Mouse (Mus musculus): Measurements from ENCODE around the gene Cldn15. TPM values are rescaled to one million over a fixed set of nuclear protein-coding genes. Genes with fewer than 3 reads are reported as not detected.

Gene Cldn15
- polyA plus RNA-seq, 1 experiment: 0.53 TPM

DNA sequence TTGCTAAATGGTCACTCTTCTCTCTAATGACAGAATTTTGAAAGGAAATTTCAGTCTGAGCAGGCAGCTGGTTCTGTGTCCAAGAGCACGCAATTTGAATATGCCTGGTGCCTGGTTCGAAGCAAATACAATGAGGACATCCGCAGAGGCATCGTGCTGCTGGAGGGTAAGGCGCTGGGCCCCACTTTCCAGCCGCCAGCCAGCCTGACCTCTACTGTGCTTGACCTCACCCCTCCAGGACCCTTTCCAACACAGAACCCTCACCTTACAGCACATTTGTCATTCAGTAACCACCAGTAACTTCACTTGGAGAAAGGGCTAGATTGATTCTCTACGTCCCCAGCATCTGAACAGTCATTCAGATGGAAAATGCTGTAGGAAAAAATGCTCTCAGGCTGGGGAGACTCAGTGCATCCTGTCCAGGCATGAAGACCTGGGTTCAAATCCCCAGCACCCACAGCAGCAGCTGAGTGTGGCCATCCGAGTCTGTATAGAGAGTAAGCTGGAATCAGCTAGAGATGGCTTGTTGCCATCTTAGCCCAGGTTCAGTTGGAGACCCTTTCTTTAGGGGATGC lies 3.4 kb upstream of the Cldn15 start:
- no peak for TF ChIP-seq CTCF (IDR thresholded peaks at IDR 0.05; ENCODE audit: borderline replicate concordance, extremely low read depth, insufficient read depth, insufficient read length)
- DNase-seq (ENCODE audit: low read depth): no peak

DNA sequence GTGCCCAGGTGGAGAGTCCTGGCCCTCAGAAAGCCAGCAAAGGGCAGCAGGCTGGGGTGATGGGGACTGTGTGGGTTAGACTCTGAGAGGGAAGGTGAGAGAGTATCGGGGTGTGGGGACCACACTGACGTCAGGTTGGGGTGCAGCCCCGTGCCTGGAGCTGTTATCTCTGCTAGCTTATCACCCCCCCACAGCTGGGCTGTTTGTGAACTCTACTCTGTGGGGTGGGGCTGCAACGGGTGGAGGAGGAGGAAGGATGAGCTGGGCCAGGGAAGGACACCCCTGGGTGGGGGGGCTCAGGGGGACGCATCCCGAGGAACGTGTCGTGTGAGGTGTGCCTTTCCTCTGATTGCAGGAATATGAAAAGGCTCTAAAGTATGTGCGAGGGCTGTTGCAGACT lies 1.2 kb upstream of the Cldn15 start:
- DNase-seq (ENCODE audit: low read depth): no peak
- no peak for TF ChIP-seq CTCF (IDR thresholded peaks at IDR 0.05; ENCODE audit: borderline replicate concordance, extremely low read depth, insufficient read depth, insufficient read length)

DNA sequence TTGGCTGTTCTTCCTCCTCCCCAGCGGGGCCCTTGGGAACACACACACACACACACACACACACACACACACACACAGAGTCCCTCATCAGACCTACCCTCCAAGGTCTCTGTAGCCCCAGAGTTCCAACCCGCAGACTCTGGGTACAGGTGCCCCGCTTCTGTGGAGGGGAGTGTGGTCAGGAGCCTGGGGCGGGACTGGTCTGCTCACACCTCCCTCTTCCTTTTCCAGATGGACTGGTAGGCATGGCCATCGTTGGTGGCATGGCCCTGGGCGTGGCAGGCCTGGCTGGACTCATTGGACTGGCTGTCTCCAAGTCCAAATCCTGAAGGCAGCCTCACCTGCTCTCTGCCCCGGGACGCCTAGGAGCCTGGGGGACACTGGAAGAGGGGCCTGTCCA lies 730 bp upstream of the Cldn15 start:
- TF ChIP-seq CTCF (IDR thresholded peaks at IDR 0.05; ENCODE audit: borderline replicate concordance, extremely low read depth, insufficient read depth, insufficient read length): no peak
- no peak for TF ChIP-seq POLR2A (IDR thresholded peaks at IDR 0.05; ENCODE audit: borderline replicate concordance, extremely low read depth, insufficient read depth, insufficient read length, poor library complexity, severe bottlenecking)
- DNase-seq (ENCODE audit: low read depth): no peak

DNA sequence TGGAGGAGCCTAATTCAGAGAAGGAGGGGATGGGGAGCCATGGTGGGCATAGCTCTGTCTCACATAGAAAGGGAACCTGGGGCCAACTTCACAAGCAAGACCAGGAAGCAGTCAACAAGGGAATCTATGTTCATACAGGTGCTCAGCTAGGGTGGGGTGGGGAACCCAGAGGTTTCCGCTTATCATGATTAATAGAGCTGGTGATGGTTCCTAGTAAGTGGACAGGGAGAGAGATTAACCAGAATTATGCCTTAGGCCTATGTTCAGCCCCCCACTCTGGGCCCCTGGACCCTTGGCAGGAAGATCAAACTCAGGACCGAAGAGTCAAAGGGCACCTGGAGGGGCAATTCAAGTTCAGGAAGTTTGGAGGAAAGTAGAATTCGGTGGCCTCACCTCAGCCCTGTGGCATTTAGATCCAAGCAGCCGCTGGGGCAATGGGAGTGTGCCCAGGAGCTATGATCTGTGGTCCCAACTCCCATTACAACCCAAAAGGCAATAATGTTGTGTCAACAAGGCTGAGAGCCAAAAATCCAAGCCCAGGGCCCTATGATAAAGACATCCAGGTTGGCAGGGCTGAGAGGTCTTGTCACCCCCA lies 542 bp downstream of the Cldn15 start:
- no peak for DNase-seq (ENCODE audit: low read depth)
- TF ChIP-seq CTCF (IDR thresholded peaks at IDR 0.05; ENCODE audit: borderline replicate concordance, extremely low read depth, insufficient read depth, insufficient read length) (no peak), POLR2A (IDR thresholded peaks at IDR 0.05; ENCODE audit: borderline replicate concordance, extremely low read depth, insufficient read depth, insufficient read length, poor library complexity, severe bottlenecking) (no peak)

DNA sequence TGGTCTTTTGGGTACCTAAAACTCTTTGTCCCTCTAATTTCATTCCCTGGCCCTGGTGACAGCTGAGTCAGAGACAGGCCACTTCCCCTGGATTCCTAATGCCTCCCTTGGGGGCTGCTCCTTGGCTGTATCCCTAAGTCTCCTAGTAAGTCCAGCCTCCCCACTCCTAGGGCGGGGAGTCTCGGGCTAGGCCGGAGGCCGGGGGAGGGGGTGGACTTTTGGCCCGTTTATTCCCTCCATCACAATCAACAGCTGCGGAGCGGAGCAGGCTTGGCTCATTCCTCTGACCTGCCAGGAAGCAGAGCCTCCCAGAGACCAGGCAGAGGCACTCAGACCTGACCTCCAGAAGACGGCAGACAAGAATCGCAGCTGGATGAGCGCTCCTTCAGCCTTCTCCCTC lies 1.2 kb downstream of the Cldn15 start:
- no peak for TF ChIP-seq CTCF (IDR thresholded peaks at IDR 0.05; ENCODE audit: borderline replicate concordance, extremely low read depth, insufficient read depth, insufficient read length)
- TF ChIP-seq POLR2A (IDR thresholded peaks at IDR 0.05; ENCODE audit: borderline replicate concordance, extremely low read depth, insufficient read depth, insufficient read length, poor library complexity, severe bottlenecking): no peak
- DNase-seq (ENCODE audit: low read depth): no peak

DNA sequence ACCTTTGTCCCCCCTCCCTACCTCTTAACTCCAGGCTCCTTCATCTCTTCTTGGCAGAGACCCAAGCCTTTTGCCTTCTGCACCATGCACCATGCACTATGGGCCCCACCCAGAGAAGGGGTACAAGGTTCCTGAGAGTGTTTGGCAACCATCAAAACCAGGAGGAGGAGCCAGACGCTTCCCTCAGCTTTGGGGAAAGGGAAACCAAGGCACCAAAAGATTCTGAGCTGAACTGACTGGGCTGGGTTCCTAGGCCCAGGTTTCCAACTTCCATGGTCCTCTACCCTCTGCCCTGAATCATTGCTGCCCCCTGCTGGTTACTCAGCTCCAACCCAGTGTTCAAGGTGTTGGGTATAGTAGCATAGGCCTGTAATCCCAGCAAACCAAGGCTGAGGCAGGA lies 4.3 kb downstream of the Cldn15 start:
- no peak for TF ChIP-seq POLR2A (IDR thresholded peaks at IDR 0.05; ENCODE audit: borderline replicate concordance, extremely low read depth, insufficient read depth, insufficient read length, poor library complexity, severe bottlenecking)
- peak; percentile 62 for TF ChIP-seq CTCF (IDR thresholded peaks at IDR 0.05; ENCODE audit: borderline replicate concordance, extremely low read depth, insufficient read depth, insufficient read length)
- peak; percentile 40 for DNase-seq (ENCODE audit: low read depth)

DNA sequence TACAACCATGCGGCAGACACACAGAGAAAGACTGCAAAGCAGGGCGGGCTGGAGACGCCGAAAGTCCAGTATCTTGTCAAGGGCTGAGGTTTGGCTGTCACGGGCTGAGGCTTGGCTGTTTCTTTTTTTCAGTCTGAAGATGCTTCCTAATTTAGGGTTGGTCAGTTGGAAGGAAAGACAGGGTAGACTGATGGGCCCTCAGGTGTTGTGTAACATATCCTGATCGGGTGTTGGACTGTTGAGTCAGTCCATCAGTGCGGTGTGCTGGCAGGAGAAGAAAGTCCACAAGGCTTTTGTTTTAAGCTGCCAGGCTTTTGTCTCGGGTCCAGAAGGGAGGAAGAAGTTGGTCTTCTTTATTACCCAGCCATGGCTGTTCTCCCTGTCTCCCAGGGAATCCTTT lies 7.3 kb downstream of the Cldn15 start:
- TF ChIP-seq POLR2A (IDR thresholded peaks at IDR 0.05; ENCODE audit: borderline replicate concordance, extremely low read depth, insufficient read depth, insufficient read length, poor library complexity, severe bottlenecking) (no peak), CTCF (IDR thresholded peaks at IDR 0.05; ENCODE audit: borderline replicate concordance, extremely low read depth, insufficient read depth, insufficient read length) (no peak)
- no peak for DNase-seq (ENCODE audit: low read depth)

DNA sequence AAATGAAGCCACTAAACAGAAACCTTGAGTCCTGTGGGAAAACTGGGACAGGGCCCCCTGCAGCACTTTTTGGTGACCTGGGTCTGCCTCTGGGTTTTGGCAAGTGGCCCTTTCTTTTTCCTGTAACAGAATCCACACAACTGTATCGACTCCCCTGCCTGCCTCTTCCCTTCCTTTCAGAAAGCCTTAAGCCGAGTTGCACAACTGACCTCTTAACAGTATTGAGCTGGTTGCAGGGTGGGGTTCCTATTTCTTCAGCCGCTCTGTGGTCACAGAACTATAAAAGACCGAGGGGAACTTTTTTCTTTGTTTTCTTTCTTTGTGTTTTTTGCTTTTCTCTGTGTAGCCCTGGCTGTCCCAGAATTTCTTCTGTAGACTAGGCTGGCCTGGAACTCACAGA lies 11.4 kb downstream of the Cldn15 start:
- no peak for DNase-seq (ENCODE audit: low read depth)

DNA sequence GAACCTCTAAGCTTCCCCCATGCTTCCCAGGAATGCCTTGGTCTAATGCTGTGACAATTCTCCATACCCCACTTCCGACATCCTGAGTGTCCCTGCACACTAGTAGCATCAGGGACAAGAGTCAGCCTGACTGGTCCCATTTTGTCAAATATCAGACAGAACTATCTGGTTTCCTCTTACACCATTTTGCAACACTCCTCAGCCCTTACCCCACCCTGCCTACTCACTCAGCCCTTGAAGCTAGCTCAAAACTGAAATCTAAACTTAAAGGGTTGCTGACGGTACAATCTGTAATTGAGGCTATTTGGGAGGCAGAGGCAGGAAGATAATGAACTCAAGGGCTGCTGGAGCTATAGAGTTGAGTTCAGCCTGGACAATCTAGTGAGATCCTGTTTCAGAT lies 13.3 kb downstream of the Cldn15 start:
- no peak for DNase-seq (ENCODE audit: low read depth)
- no peak for TF ChIP-seq POLR2A (IDR thresholded peaks at IDR 0.05; ENCODE audit: borderline replicate concordance, extremely low read depth, insufficient read depth, insufficient read length, poor library complexity, severe bottlenecking)
- no peak for TF ChIP-seq CTCF (IDR thresholded peaks at IDR 0.05; ENCODE audit: borderline replicate concordance, extremely low read depth, insufficient read depth, insufficient read length)

More for the DNA sequence above, 11.4 kb downstream of the Cldn15 start:
- TF ChIP-seq POLR2A (IDR thresholded peaks at IDR 0.05; ENCODE audit: borderline replicate concordance, extremely low read depth, insufficient read depth, insufficient read length, poor library complexity, severe bottlenecking) (no peak), CTCF (IDR thresholded peaks at IDR 0.05; ENCODE audit: borderline replicate concordance, extremely low read depth, insufficient read depth, insufficient read length) (no peak)

DNA sequence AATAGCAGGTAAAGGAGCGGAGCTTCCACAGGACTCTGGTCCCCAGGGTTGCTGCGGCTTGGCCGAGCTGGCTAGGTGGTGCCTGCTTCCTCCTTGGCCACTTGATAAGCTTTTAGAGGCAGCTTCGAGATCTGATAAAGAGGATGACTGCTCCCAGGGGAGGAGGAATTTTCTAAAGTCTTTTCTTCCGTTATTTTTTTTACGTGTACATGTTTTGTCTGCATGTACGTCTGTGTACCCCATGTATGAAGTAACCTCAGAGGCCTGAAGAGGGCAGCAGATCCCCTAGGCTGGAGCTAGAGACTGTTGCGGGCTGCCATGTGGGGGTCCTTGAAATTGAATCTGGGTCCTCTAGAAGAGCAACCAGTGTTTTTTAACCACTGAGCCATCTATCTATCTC lies 14.6 kb downstream of the Cldn15 start:
- DNase-seq (ENCODE audit: low read depth): no peak
- TF ChIP-seq POLR2A (IDR thresholded peaks at IDR 0.05; ENCODE audit: borderline replicate concordance, extremely low read depth, insufficient read depth, insufficient read length, poor library complexity, severe bottlenecking) (no peak), CTCF (IDR thresholded peaks at IDR 0.05; ENCODE audit: borderline replicate concordance, extremely low read depth, insufficient read depth, insufficient read length) (no peak)

DNA sequence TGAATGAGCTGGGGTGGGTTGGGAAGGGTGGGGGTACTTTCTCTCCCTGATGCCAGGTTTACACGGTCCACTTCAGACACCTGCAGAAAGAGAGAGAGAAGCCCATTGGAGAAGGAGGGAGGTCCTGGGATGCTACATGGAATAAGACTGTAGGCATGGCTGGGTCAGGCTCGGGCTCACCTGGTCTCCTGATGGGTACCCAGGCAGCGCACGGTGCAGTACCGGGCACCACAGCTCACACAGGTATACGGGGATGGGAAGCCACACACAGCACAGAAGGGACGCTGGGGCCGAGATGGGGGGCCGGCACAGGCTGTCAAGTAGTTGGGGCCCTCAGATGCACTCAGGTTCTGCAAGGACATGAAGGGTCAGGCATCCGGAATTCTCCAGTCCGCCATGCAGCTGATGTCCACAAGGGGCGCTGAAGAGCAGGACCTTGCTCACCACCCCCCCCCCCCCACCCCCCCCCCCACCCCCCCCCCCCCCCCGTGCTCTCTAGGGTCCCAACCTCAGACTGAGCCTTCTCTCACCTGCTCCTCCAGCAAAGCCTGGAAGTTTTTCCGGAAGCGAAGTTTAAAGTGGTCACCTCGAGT lies 16.0 kb downstream of the Cldn15 start:
- DNase-seq (ENCODE audit: low read depth): peak; percentile 36
- TF ChIP-seq CTCF (IDR thresholded peaks at IDR 0.05; ENCODE audit: borderline replicate concordance, extremely low read depth, insufficient read depth, insufficient read length): peak; percentile 64
- TF ChIP-seq POLR2A (IDR thresholded peaks at IDR 0.05; ENCODE audit: borderline replicate concordance, extremely low read depth, insufficient read depth, insufficient read length, poor library complexity, severe bottlenecking): no peak

DNA sequence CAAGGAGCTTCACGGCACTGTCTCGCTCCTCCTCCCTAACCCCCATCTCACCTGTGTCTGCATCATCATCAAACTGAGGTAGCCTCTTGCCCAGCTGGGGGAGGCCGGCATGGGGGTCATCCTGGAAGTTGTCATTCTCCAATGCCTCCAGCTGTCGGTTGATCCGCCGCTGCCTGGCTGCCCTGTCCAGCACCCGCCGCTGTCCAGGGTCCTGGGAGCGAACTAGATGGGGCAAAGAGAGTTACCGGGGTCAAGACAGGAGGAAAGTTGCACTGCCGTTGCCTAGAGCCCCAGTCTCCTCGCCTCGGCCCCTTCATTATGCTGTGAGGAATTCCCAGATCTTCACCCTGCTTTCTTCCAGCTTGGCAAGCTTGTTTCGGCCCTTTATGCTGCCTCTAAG lies 18.4 kb downstream of the Cldn15 start:
- no peak for TF ChIP-seq CTCF (IDR thresholded peaks at IDR 0.05; ENCODE audit: borderline replicate concordance, extremely low read depth, insufficient read depth, insufficient read length)
- TF ChIP-seq POLR2A (IDR thresholded peaks at IDR 0.05; ENCODE audit: borderline replicate concordance, extremely low read depth, insufficient read depth, insufficient read length, poor library complexity, severe bottlenecking): no peak
- no peak for DNase-seq (ENCODE audit: low read depth)
